Mouse (Mus musculus) hindbrain, embryonic 14.5 days (tissue): ENCODE results near the gene Ubr4. TPM values are rescaled to one million over a fixed set of nuclear protein-coding genes. Genes with fewer than 3 reads are reported as not detected.

Experiments
- ATAC-seq: fragments of 200-750 bp; cut with Nextera tagmentation; 2 replicates; pipeline ENCODE4 v1.8.0; 2017; ENCODE audit warnings: moderate number of reproducible peaks, mild to moderate bottlenecking, moderate TSS enrichment, moderate library complexity; ENCODE audit not compliant: low FRiP score
- DNase-seq: peaks from one replicate; pipeline ENCODE4 v3.0.0-alpha.2; 2015; ENCODE audit warnings: low spot score
- H3K27ac ChIP-seq: fragments of 300-500 bp; sonication (generic); 2 replicates; pipeline ENCODE4 v1.5.1; 2014; ENCODE audit warnings: mild to moderate bottlenecking, moderate library complexity
- H3K27me3 ChIP-seq: fragments of 300-500 bp; sonication (generic); 2 replicates; pipeline ENCODE4 v1.6.1; 2014; ENCODE audit warnings: mild to moderate bottlenecking, low read length, mixed read lengths; ENCODE audit not compliant: control insufficient read depth, insufficient read depth
- H3K36me3 ChIP-seq: fragments of 300-500 bp; sonication (generic); replicated peaks from 2 replicates; pipeline ENCODE4 v1.6.1; 2014; ENCODE audit not compliant: control insufficient read depth, insufficient read depth
- H3K4me1 ChIP-seq: fragments of 300-500 bp; sonication (generic); replicated peaks from 2 replicates; pipeline ENCODE4 v1.6.1; 2014; ENCODE audit warnings: antibody characterized with exemption, low read length, mixed read lengths; ENCODE audit not compliant: control insufficient read depth, insufficient read depth
- H3K4me2 ChIP-seq: fragments of 300-500 bp; sonication (generic); replicated peaks from 2 replicates; pipeline ENCODE4 v1.6.1; 2014; ENCODE audit warnings: mild to moderate bottlenecking, moderate library complexity
- H3K4me3 ChIP-seq: fragments of 300-500 bp; sonication (generic); replicated peaks from 2 replicates; pipeline ENCODE4 v1.5.1; 2014; ENCODE audit warnings: mild to moderate bottlenecking, low read length
- H3K9ac ChIP-seq: fragments of 300-500 bp; sonication (generic); 2 replicates; pipeline ENCODE4 v1.6.1; 2014
- H3K9me3 ChIP-seq: fragments of 300-500 bp; sonication (generic); 2 replicates; pipeline ENCODE4 v1.6.1; 2016; ENCODE audit warnings: low read length; ENCODE audit not compliant: control insufficient read depth
- WGBS: fragments of 180-500 bp; shearing (Covaris S2); extraction: QIAGEN DNeasy Blood & Tissue Kit; methylation state at CpG from one replicate; pipeline ENCODE4 v1.1.7; 2014; 5-methylcytosine and 5-hydroxymethylcytosine counted together
- polyA plus RNA-seq: library from polyadenylated mRNA; unstranded; fragments of >200 nt; fragmentation: Nextera tagmentation; extraction: Ambion mirVana; gene quantifications from 2 replicates; pipeline ENCODE4 v1.2.1, GENCODE M21; 2014

Ubr4 gene
- polyA plus RNA-seq, 1 experiment from 2014 or later: 95.5 TPM

DNA sequence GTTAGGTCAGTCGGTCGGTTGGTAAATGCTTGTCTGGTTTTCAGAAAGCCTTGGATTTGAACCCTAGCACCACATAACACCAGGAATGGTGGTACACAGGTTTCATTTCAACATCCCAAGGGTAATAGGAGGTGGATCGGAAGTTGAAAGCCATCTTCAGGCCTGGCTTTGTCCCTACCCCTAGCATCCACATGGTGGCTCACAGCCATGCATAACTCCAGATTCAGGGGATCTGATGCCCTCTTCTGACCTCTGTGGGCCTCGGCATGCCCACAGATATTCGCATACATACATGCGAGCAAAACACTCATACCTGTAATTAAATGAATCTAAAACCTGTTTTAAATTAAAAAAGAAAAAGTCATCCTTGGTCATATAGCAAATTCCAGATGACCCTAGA is 149.3 kb downstream of the Ubr4 start:
- ATAC-seq: no peak
- 88% methylated on average over 6 of the region's 6 CpGs for WGBS

GRCm38 (mm10) chr4:139503919-139504318 is 151.5 kb downstream of the Ubr4 start:
- ATAC-seq (no peak), DNase-seq (no peak)
- H3K4me1 ChIP-seq: no peaks in the 10 kb centered on the region; the same call in 1 of the 2 replicates
- H3K36me3 ChIP-seq: no peaks in the 10 kb centered on the region
- H3K9ac ChIP-seq: no peak overlapping the region
- no peak overlapping the region for H3K4me3 ChIP-seq
- no peaks in the 10 kb centered on the region for H3K27me3 ChIP-seq
- H3K27ac ChIP-seq: no peak overlapping the region
- H3K4me2 ChIP-seq: no peak overlapping the region
- H3K9me3 ChIP-seq: no peaks in the 10 kb centered on the region
- 93% methylated on average over 8 of the region's 8 CpGs for WGBS

More for the DNA sequence above, 149.3 kb downstream of the Ubr4 start:
- Histone ChIP-seq H3K9ac (no peak overlapping the region), H3K4me2 (no peak overlapping the region), H3K27me3 (no peaks in the 10 kb centered on the region), H3K27ac (no peak overlapping the region), H3K4me3 (no peak overlapping the region), H3K4me1 (no peaks in the 10 kb centered on the region; the same call in 1 of the 2 replicates), H3K36me3 (no peaks in the 10 kb centered on the region), H3K9me3 (no peaks in the 10 kb centered on the region)
- no peak for DNase-seq

GRCm38 (mm10) chr4:139505716-139506115 is 153.3 kb downstream of the Ubr4 start:
- H3K9ac ChIP-seq: no peak overlapping the region
- ATAC-seq: no peak
- H3K36me3 ChIP-seq: no peaks in the 10 kb centered on the region
- H3K4me1 ChIP-seq: no peaks in the 10 kb centered on the region; the same call in 1 of the 2 replicates
- no peak overlapping the region for H3K4me2 ChIP-seq
- WGBS: 80% methylated on average over 4 of the region's 4 CpGs
- H3K27ac ChIP-seq: no peak overlapping the region
- no peak overlapping the region for H3K4me3 ChIP-seq
- no peak for DNase-seq
- no peaks in the 10 kb centered on the region for H3K27me3 ChIP-seq
- no peaks in the 10 kb centered on the region for H3K9me3 ChIP-seq

GRCm38 (mm10) chr4:139506727-139507126 is 154.3 kb downstream of the Ubr4 start:
- H3K27ac ChIP-seq: no peak overlapping the region
- H3K9ac ChIP-seq: no peak overlapping the region
- no peaks in the 10 kb centered on the region for H3K4me1 ChIP-seq
- H3K4me2 ChIP-seq: no peak overlapping the region
- ATAC-seq (no peak), DNase-seq (no peak)
- no peak overlapping the region for H3K4me3 ChIP-seq
- WGBS: 95% methylated on average over 11 of the region's 11 CpGs
- H3K27me3 ChIP-seq: no peaks in the 10 kb centered on the region
- H3K9me3 ChIP-seq: no peaks in the 10 kb centered on the region
- no peaks in the 10 kb centered on the region for H3K36me3 ChIP-seq

GRCm38 (mm10) chr4:139509069-139509468 is 156.7 kb downstream of the Ubr4 start:
- Histone ChIP-seq H3K36me3 (no peaks in the 10 kb centered on the region), H3K9ac (no peak overlapping the region), H3K4me3 (no peak overlapping the region), H3K27ac (no peak overlapping the region), H3K4me1 (no peaks in the 10 kb centered on the region), H3K9me3 (no peaks in the 10 kb centered on the region), H3K27me3 (no peaks in the 10 kb centered on the region), H3K4me2 (no peak overlapping the region)
- 74% methylated on average over 2 of the region's 2 CpGs for WGBS
- no peak for DNase-seq
- ATAC-seq: no peak

DNA sequence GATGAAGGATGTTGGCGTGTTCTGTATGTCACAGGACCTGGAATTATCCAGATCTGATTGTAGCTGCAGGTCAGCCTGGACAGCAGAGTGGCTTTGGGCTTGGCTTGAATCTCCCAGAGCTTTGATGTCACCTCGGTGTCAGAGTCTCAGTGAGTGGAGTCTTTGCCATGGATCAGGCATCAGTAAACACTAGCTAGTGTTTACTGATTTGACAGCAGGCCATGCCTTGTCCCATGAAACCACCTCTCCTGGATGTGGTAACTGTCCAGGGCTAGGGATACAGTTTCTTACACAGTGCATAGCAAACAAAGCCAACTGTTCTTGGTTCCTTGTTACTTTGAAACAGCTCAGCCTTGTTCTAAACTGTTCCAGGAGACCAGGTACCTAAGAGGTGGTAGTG is 159.1 kb downstream of the Ubr4 start:
- H3K4me1 ChIP-seq: no peaks in the 10 kb centered on the region
- H3K36me3 ChIP-seq: no peaks in the 10 kb centered on the region
- H3K27me3 ChIP-seq: no peaks in the 10 kb centered on the region
- no peak overlapping the region for H3K27ac ChIP-seq
- no peaks in the 10 kb centered on the region for H3K9me3 ChIP-seq
- no peak overlapping the region for H3K9ac ChIP-seq
- no peak overlapping the region for H3K4me3 ChIP-seq
- ATAC-seq (no peak), DNase-seq (no peak)
- WGBS: 90% methylated on average over 2 of the region's 2 CpGs
- H3K4me2 ChIP-seq: no peak overlapping the region

DNA sequence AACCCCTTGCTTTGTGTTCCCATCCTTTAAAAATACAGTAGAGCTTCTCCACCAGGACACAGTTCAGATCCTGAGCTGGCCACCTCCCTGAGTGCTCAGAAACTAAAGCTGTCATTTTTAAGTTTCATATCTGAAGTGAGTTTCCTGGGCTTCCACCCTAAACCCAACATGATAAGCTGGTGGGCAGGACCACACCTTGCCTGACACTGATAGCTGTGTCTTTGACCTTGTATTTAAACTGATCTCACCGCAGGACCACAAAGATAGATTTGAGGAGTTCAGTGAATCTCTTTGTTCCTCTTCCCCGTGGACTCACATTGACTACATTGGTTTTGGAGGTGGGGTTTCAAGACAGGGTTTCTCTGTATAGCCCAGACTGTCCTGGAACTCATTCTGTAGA is 160.6 kb downstream of the Ubr4 start:
- no peak for ATAC-seq

DNA sequence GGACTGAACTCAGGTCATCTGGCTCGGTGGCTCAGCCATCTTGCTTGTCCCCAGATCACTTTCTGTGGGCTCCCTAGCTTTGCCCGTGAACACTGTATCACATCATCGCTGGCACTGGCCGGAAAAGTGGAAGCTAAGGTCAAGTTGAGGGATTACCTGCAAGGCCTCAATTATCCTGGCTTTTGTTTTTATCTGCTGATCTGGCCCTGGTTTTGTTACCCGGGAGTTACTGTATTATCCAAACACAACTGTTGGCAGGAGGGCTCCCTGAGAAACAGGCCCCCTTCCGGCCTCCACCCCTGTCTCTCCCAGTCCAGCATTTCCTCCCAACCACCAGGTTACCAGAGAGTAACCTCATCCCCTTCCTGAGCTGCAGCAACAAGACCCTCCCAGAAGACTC is 166.8 kb downstream of the Ubr4 start:
- H3K36me3 ChIP-seq: no peaks in the 10 kb centered on the region
- no peaks in the 10 kb centered on the region for H3K4me1 ChIP-seq
- WGBS: 81% methylated on average over 6 of the region's 6 CpGs
- no peaks in the 10 kb centered on the region for H3K9me3 ChIP-seq
- no peak overlapping the region for H3K9ac ChIP-seq
- no peak for DNase-seq
- H3K4me2 ChIP-seq: no peak overlapping the region
- no peak for ATAC-seq
- H3K4me3 ChIP-seq: no peak overlapping the region
- no peaks in the 10 kb centered on the region for H3K27me3 ChIP-seq
- H3K27ac ChIP-seq: no peak overlapping the region

More for the DNA sequence above, 160.6 kb downstream of the Ubr4 start:
- Histone ChIP-seq H3K36me3 (no peaks in the 10 kb centered on the region), H3K4me2 (no peak overlapping the region), H3K9ac (no peak overlapping the region), H3K9me3 (no peaks in the 10 kb centered on the region), H3K4me1 (no peaks in the 10 kb centered on the region), H3K27ac (no peak overlapping the region), H3K27me3 (no peaks in the 10 kb centered on the region), H3K4me3 (no peak overlapping the region)
- 83% methylated on average over 2 of the region's 2 CpGs for WGBS
- DNase-seq: no peak

DNA sequence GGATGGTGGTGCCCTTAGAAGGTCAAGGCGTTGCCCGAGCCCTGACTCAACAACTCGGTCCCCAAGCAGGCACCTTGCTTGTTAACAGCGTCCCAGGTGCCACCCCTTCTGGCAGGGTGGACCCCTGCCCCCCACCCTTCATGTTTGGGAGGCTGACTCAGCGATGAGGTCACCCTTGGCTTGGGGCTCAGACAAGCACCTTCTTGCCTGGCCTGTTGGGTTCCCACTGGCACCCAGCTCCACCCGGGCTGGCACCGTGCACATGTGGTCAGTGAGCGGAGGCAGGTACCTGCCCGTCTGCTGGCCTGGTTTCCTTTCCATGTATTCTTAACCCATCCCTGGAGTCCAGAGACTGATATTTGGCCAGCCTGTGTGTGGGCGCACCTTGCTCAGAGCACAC is 169.5 kb downstream of the Ubr4 start:
- Histone ChIP-seq H3K4me1 (0 out of 2 replicates have a peak, but pooled peaks cover 3% of the 10 kb centered on the region), H3K36me3 (no peaks in the 10 kb centered on the region), H3K4me2 (no peak overlapping the region), H3K4me3 (no peak overlapping the region), H3K9me3 (no peaks in the 10 kb centered on the region), H3K27me3 (no peaks in the 10 kb centered on the region), H3K27ac (no peak overlapping the region), H3K9ac (no peak overlapping the region)
- DNase-seq (no peak), ATAC-seq (no peak)
- WGBS: 93% methylated on average over 10 of the region's 10 CpGs

GRCm38 (mm10) chr4:139526475-139526874 is 174.1 kb downstream of the Ubr4 start:
- Histone ChIP-seq H3K27me3 (no peaks in the 10 kb centered on the region), H3K36me3 (no peaks in the 10 kb centered on the region), H3K27ac (no peak overlapping the region), H3K4me3 (no peak overlapping the region), H3K9me3 (no peaks in the 10 kb centered on the region), H3K4me1 (0 out of 2 replicates have a peak, but pooled peaks cover 3% of the 10 kb centered on the region), H3K9ac (no peak overlapping the region), H3K4me2 (no peak overlapping the region)
- 41% methylated on average over 12 of the region's 12 CpGs for WGBS
- ATAC-seq (no peak), DNase-seq (no peak)
